Mouse (Mus musculus): ENCODE measurements around the gene Bcl2a1a. TPM values are rescaled to one million over a fixed set of nuclear protein-coding genes. Genes with fewer than 3 reads are reported as not detected.

Gene Bcl2a1a
- polyA plus RNA-seq, 1 experiment from 2014 or later: 2.5 TPM

Other genes starting within 250 kb of the Bcl2a1a start
- gene Mthfsl, start 236.6 kb upstream of the Bcl2a1a start, polyA plus RNA-seq (2015; fragmentation: Nextera tagmentation; extraction: Ambion mirVana): 43.4 and 45.4 TPM in 2 replicates
- gene Bcl2a1d, start 225.0 kb upstream of the Bcl2a1a start, polyA plus RNA-seq (2015; fragmentation: Nextera tagmentation; extraction: Ambion mirVana): 0.77 TPM in 2 replicates
- 0.10 and 0.28 TPM in 2 replicates for gene Trim43c, start 117.7 kb upstream of the Bcl2a1a start, polyA plus RNA-seq (2015; fragmentation: Nextera tagmentation; extraction: Ambion mirVana)
- not detected in 2 replicates for gene Trim43b, start 135.9 kb downstream of the Bcl2a1a start, polyA plus RNA-seq (2015; fragmentation: Nextera tagmentation; extraction: Ambion mirVana)
- 4.6 and 5.6 TPM in 2 replicates for gene Bcl2a1b, start 242.3 kb downstream of the Bcl2a1a start, polyA plus RNA-seq (2015; fragmentation: Nextera tagmentation; extraction: Ambion mirVana)
- gene Gm29094, start 242.5 kb downstream of the Bcl2a1a start, polyA plus RNA-seq (2015; fragmentation: Nextera tagmentation; extraction: Ambion mirVana): 1.1 and 1.8 TPM in 2 replicates